Mouse (Mus musculus) brown adipose tissue, adult 24 weeks (tissue): ENCODE data around the gene Nicn1. TPM values are rescaled to one million over a fixed set of nuclear protein-coding genes. Genes with fewer than 3 reads are reported as not detected.
"Not testable (repeated sequence)": the region's sequence is repeated elsewhere in the genome, so short reads cannot be mapped to it uniquely, and the experiment has no call there.

Experiments
- H3K27ac ChIP-seq: fragments of 200-500 bp; replicated peaks from 2 replicates; pipeline ENCODE4 v1.5.1; 2012; ENCODE audit warnings: low read depth, mild to moderate bottlenecking, low read length
- H3K4me1 ChIP-seq: fragments of 200-500 bp; 2 replicates; pipeline ENCODE4 v1.6.1; 2012; ENCODE audit warnings: low read length, mixed read lengths; ENCODE audit not compliant: control insufficient read depth, insufficient read depth, insufficient read length
- H3K4me3 ChIP-seq: fragments of 200-500 bp; 2 replicates; pipeline ENCODE4 v1.5.1; 2012; ENCODE audit warnings: low read depth, mild to moderate bottlenecking, low read length, moderate library complexity; ENCODE audit not compliant: insufficient read depth
- polyA plus RNA-seq: library from polyadenylated mRNA; stranded (reverse); fragments of >200 nt; gene quantifications from 2 replicates; pipeline ENCODE4 v1.2.4, GENCODE M21; 2012; ENCODE audit not compliant: missing spikeins, insufficient read depth, insufficient read length

The Nicn1 gene
- polyA plus RNA-seq, 1 experiment, result 21.6 TPM

DNA sequence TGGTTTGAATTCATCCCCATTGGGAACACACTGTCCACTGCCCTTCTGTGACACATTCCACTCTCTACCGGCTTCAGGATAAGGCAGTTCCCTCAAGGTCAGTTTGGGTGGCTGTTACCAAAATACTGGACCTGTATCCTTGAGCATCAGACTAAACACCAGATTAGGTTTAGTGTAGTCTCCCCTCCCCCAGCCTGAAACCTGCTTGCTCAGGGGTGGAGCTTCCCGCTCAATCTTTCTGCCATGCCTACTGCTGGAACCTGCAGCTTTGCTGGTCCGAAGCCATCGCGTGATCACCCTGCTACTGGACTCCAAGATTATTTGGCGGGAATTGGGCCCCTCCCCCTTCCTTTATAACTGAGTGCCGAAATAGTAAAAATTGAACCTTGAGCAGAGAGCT, 21.5 kb upstream of the Nicn1 start:
- not testable (repeated sequence) for H3K4me3 ChIP-seq, H3K27ac ChIP-seq

DNA sequence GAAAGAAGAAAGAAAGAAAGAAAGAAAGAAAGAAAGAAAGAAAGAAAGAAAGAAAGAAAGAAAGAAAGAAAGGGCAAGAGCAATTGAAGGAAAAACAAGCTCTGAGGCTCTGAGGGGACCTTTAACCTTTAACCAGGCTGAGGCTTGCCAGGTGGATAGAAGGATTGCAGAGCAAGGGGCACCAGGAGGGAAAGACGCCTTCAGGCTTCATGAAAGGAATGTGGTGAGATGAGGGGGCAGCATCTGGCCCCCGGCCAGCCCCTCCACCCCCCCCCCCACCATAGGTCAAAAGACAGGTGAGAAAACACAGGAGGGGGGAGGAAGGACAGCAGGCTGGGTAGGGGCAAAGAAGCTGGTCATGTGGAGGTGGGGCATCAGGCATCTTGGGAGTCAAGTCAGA, 18.3 kb upstream of the Nicn1 start:
- H3K4me1 ChIP-seq, result peaks cover 13% of the 10 kb centered on the region
- no peak overlapping the region; the same call in 1 of the 2 replicates for H3K27ac ChIP-seq
- H3K4me3 ChIP-seq, result no peak overlapping the region

More for the DNA sequence above, 21.5 kb upstream of the Nicn1 start:
- H3K4me1 ChIP-seq, result peaks cover 18% of the 10 kb centered on the region

DNA sequence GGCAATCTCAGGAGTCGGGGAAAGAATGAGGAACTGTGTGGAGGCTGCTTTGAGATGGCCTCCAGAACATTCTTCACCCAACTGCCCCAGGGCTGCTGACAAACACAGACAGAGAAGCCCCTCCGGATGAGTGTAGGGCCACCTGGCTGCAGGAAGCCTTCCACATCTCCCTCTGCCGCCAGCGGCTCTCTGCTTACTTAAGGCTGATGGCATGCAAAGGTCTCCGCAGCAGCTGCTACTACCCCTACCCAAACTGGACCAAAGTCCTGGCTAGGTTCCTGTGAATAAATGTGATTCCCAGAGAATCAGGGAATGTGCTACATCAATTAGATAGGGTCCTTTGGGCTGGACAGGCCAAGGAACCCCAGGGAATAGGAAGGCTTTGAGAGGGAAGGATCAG, 17.5 kb upstream of the Nicn1 start:
- Histone ChIP-seq H3K4me1 (peaks cover 10% of the 10 kb centered on the region), H3K27ac (peak overlapping the region; percentile 64; the same call in 1 of the 2 replicates), H3K4me3 (0 out of 2 replicates have a peak overlapping the region, but pooled peaks have one; percentile 5)

DNA sequence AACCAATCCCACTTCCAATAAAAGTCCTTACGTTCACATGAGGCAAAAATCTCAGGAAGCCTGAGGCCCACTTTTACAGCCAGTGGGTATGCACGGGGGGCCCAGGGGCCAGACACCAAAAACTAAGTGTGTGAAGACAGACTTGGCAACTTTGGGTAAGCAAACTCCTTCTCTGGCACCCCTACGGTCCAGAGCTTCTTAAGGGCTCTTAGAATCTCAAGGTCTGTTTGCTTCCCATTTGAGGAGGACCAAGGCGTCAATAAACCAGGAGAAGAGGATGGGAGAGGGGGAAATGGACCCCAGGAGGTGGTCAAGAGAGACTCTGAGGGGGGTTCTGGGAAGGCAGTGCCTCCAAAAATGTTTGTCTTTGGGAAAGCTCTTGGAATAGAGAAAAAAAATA, 16.7 kb upstream of the Nicn1 start:
- H3K27ac ChIP-seq, result peak overlapping the region; percentile 64
- peaks cover 10% of the 10 kb centered on the region for H3K4me1 ChIP-seq
- peak overlapping the region; percentile 19; the same call in 1 of the 2 replicates for H3K4me3 ChIP-seq

DNA sequence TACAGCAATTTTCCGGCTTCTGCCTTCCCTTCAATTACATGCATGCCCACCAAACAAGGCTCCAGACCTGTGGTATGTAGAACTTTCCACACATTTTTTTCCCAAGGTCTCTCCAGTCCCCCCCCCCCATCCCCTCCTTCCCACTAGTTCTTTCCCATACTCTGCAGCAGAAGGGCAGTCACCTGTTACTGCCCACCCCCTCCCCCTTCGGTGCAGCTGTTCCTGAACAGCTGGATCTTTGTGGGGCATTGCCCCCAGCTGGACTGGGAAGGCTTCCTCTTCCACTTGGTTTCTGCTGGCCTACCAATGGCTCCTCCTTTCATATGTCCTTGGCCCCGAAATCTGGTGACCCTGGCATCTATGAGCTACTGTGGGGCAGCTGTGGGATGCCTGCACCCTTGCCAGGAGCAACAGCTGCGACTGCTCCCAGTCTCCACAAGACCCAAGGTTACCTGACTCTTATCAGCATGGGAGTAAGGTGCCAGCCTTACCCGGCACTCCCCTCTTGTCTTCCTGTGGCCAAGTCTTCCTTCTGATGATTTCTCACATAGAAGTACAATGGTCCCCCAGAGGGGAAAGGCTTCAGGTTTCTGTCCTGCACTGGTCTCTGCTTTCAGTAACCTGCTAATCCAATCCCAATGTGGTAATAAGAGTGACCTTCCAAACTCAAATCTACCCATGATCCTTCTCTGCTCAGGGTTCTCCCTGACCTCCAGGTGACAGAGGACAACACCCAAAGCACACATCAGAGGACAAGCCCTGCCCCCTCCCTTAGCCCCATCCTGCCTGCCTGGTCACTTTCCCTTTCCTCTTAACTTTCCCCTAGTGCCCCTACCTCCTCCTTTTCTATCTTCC, 15.5 kb upstream of the Nicn1 start:
- Histone ChIP-seq H3K4me1 (peaks cover 14% of the 10 kb centered on the region), H3K4me3 (peak overlapping the region; percentile 49), H3K27ac (peak overlapping the region; percentile 71)

DNA sequence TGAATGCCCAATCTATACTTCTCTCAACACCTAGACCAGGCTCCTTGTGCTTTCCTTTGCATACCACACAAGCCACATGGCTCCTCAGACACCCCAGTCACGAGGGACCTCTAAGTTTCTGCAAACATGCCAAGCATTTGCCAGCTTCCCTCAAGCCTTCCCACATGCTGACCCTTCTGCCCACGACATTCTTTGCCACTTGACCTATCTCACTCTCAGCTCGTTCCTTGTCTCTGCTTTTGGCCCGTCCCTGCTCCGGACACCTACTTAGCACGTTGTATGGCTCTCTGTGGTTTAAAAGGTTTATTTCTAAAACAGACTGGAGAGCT, 14.9 kb upstream of the Nicn1 start:
- peaks cover 14% of the 10 kb centered on the region for H3K4me1 ChIP-seq
- H3K4me3 ChIP-seq, result no peak overlapping the region
- peak overlapping the region; percentile 71 for H3K27ac ChIP-seq

DNA sequence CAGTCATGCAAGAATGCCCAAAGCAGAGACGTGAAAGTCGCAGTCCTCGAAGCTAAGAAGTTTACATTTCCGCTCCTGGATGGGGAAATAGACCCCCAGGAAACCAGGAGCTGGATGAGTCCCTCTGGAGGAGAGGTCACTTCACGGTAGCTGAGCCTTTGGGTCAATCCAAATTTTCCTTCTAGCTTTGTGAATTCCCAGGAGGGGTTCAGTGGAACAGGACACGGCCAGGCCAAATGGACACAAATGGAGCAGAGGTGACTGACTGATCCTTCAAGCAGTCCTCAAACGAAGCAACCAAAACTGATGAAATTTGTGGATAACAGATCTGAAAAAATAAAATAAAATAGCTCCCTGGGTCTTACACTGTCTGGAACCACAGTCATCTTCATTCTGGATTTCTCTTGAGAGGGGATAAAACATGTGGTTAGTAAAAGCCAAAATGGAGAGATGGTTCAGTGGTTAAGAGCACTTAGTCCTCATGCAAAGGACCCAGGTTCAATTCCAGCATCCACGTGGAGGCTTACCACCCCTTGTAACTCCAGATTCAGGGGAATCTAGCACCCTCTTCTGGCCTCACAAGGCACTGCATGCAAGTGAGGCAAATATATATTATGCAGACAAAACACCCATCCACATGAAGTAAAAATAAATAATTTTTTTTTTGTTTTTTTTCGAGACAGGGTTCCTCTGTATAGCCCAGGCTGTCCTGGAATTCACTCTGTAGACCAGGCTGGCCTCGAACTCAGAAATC, 11.4 kb upstream of the Nicn1 start:
- Histone ChIP-seq H3K27ac (peak overlapping the region; percentile 91), H3K4me3 (no peak overlapping the region), H3K4me1 (peaks cover 7% of the 10 kb centered on the region)

DNA sequence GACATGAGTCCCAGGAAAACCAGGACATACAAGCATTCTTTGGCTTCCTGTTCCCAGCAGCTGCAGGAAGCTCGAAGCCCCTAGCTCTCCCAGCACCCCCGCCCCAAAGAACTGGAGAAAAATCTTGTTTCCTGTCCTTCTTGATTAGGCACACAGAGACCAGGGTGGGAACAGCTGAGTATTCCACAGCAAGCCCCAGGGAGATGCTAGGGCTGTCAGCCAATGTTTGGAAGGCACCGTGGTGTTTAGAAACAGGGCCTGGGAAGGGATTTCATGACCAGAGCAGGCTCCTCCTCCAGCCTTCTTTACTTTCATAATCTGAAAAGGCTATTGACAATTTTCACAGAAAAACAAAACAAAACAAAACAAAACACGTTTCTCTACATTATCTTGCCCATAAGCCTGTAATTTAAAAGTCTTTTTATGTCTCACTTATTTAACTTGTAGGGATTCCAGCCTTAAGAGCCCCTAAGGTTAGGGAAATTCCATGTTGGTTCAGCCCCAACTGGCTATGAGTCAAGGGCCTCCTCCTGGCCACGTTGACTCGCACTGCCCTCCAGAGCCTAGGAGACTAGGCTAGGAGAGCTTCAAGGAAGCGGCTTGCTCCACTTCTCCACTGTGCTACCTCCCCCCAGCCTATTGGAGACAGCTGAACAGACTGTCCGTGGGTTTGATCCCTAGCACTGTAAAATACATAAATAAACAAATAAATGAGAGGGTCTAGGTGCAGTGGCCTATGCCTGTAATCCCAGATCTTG, 10.0 kb upstream of the Nicn1 start:
- Histone ChIP-seq H3K4me3 (no peak overlapping the region), H3K4me1 (peaks cover 6% of the 10 kb centered on the region), H3K27ac (peak overlapping the region; percentile 72)

DNA sequence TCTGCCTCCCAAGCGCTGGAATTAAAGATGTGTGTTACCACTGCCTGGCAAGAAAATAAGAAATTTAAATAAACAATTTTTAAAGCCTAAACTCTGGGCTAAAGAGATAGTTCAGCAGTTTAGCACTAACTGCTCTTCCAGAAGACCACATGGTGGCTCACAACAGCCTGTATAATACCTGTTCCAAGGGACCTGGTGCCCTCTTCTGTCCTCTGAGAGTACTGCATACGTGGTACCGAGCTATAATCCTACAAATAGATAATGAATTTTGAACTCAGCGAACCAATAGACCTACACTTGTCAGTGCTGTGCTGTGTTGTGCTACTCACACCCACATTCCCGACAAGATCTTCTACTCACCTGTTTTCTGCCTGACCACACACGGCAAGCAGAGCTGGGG, 5.8 kb upstream of the Nicn1 start:
- Histone ChIP-seq H3K4me1 (peaks cover 2% of the 10 kb centered on the region), H3K4me3 (no peak overlapping the region), H3K27ac (no peak overlapping the region)

DNA sequence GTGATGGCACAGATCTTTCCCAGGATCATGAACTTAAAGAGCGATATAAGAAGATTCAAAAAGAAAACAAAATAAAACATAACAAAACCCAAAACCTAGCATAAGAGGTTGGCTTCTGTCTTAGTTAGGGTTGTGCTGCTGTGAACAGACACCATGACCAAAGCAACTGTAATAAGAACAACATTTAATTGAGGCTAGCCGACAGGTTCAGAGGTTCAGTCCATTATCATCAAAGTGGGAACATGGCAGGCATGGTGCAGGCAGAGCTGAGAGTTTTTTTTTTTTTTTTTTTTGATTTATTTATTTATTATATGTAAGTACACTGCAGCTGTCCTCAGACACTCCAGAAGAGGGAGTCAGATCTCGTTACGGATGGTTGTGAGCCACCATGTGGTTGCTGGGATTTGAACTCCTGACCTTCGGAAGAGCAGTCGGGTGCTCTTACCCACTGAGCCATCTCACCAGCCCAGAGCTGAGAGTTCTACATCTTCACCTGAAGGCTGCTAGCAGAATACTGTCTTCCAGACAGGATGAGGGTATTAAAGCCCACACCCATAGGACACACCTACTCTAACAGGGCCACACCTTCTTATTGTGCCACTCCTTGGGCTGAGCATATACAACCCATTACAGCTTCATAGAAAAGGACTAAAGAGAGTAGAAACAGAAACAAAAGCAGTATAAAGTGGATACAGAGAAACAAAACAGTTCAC, 2.5 kb upstream of the Nicn1 start:
- H3K4me1 ChIP-seq, H3K27ac ChIP-seq: not testable (repeated sequence)

DNA sequence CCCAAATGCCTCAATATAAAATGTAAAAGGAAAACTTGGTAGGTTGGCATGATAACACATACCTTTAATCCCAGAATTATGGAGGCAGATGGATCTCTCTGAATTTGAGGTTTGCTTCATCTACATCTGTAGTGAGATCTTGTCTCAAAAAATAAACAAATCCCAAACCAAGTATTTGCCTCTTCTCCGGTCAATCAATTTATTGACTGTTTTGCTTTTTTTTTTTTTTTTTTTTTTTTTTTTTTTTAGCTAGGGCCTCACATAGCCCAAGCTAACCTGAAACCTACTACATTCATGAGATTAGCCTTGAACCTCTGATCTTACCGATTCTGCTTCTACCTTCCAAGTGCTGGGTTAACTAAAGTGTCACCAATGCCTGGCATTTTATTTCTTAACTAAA, 882 bp upstream of the Nicn1 start:
- H3K4me3 ChIP-seq, result no peak overlapping the region
- H3K4me1 ChIP-seq, result no peaks in the 10 kb centered on the region
- H3K27ac ChIP-seq, result no peak overlapping the region

More for the DNA sequence above, 2.5 kb upstream of the Nicn1 start:
- H3K4me3 ChIP-seq, result not testable (repeated sequence)

DNA sequence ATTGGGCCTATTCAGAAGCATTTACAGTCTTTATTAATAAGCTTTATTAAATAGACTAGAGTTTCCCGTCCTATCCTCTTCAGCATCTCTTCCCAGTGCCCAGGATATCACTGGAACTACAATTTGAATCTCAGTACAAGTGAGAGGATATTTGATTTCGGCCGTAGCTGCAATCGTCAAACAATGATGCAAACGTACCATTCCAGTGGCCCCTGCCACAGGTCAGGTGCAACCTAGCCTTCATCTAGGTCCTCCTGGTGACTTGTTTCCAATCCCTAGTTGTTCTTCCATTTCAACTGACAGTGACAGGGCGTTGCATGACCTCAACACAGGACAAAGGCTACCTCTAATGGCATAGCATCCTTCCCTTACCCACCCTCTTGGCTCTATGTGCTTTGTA, 544 bp downstream of the Nicn1 start:
- peak overlapping the region; percentile 67 for H3K4me3 ChIP-seq
- no peak overlapping the region for H3K27ac ChIP-seq
- no peaks in the 10 kb centered on the region for H3K4me1 ChIP-seq

DNA sequence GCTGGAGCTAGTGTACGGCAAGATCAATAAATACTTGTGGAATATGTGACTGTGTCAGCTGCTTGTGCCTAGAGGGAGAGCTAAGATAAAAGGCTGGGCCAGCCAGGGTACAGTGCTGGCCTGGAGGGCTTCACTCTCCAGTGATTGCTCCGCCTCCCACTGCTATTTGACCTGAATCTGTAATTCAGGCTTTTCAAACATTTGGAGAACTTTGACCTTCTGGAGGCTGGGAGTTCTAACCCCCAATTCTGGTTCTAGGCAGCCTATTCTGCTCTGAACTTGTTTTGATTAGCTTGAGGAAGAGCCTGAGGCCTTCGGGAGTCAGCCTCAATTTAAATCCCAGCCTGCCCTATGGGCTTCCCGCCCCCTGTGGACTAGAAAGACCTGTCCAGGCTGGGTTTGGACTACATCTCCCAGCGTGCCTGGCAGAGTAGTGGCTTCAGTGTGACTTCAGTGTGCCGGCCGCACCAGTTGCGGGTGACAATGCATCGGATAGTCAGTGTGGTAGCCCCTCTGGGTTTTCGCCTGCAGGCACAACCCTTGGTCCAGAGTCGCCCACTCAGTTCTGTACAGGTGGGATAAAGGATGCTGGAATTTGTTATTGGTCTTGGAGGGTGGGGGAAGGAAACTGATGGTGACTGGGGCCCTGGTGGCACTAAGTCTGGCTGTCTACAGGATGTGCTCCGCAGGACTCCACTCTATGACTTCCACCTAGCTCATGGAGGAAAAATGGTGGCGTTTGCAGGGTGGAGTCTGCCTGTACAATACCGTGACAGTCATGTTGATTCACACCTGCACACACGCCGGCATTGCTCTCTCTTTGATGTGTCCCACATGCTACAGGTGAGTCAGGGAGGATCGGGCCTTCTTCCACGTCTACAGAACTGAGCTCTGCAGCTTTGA, 6.5 kb downstream of the Nicn1 start, which contains the start of gene Amt:
TSS of gene Amt (plus strand) at position 401 of the 903 bp plus-strand sequence.
- Histone ChIP-seq H3K4me3 (no peak within 1 kb of the TSS), H3K4me1 (no peaks in the 10 kb centered on the region), H3K27ac (no peak within 1 kb of the TSS)

DNA sequence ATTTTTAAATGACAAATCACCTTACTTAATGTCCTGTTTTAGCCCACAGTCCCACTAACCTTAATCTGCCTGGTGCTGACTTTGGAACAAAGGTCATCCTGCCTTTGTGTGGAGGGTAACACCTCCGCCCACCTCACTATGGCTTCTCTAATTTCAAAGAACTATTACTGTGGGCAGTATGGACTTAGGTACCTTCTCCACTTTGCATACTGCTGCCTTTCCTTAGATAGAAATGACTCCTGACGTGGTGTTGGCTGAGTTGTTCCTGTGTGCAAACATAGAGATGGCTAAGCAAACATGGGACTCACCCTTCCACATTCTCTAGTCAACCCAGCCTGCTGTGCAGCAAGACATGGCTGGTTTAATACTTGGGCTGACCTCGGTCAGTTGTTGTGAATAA, 11.6 kb downstream of the Nicn1 start:
- Histone ChIP-seq H3K27ac (no peak overlapping the region), H3K4me1 (0 out of 2 replicates have a peak, but pooled peaks cover 4% of the 10 kb centered on the region)

More for the DNA sequence above, 11.6 kb downstream of the Nicn1 start:
- no peak overlapping the region for H3K4me3 ChIP-seq
